Mouse (Mus musculus) large intestine, adult 2 months (tissue): ENCODE measurements around the gene Hist1h2bg. TPM values are rescaled to one million over a fixed set of nuclear protein-coding genes. Genes with fewer than 3 reads are reported as not detected.
"Not testable (repeated sequence)": the region's sequence is repeated elsewhere in the genome, so short reads cannot be mapped to it uniquely, and the experiment has no call there.

ENCODE experiments used
- DNase-seq: peaks from one replicate; pipeline ENCODE4 v3.0.0-alpha.2; 2012; ENCODE audit warnings: low read depth, low spot score
- WGBS: fragments of 180-500 bp; shearing (Covaris S2); methylation state at CpG from one replicate; pipeline ENCODE4 v1.1.7; 2018; 5-methylcytosine and 5-hydroxymethylcytosine counted together
- polyA plus RNA-seq: library from polyadenylated mRNA; depleted of rRNA; stranded (reverse); fragments of >200 nt; gene quantifications from 2 replicates; pipeline ENCODE4 v1.2.3, GENCODE M21; 2012; rRNA removed

Hist1h2bg gene
- 29.0 and 42.0 TPM in 2 replicates for polyA plus RNA-seq

- WGBS = under 1% methylated on average over 18 of the region's 18 CpGs
- no peak for DNase-seq
Observed at GRCm38 (mm10) chr13:23571022-23571503, at the start of gene Hist1h2bg, which contains the start of gene Hist1h2ae. TSS of gene Hist1h2bg (plus strand) at chr13:23571396. TSS of gene Hist1h2ae (minus strand) at chr13:23571220.

GRCm38 (mm10) chr13:23521703-23522102 lies 49.5 kb upstream of the Hist1h2bg start:
- WGBS = 3% methylated on average over 14 of the region's 14 CpGs

GRCm38 (mm10) chr13:23523976-23524375 lies 47.2 kb upstream of the Hist1h2bg start:
- DNase-seq = no peak
- WGBS = 26% methylated on average over 5 of the region's 5 CpGs

More at GRCm38 (mm10) chr13:23521703-23522102, 49.5 kb upstream of the Hist1h2bg start:
- DNase-seq = no peak

- 14% methylated on average over 5 of the region's 5 CpGs for WGBS
- DNase-seq = no peak
Observed at GRCm38 (mm10) chr13:23524654-23525053, 46.5 kb upstream of the Hist1h2bg start.

GRCm38 (mm10) chr13:23525901-23526300 lies 45.3 kb upstream of the Hist1h2bg start:
- DNase-seq = no peak
- 8% methylated on average over 10 of the region's 10 CpGs for WGBS

GRCm38 (mm10) chr13:23526312-23526711 lies 44.9 kb upstream of the Hist1h2bg start:
- WGBS = under 1% methylated on average over 17 of the region's 17 CpGs
- peak; percentile 70 for DNase-seq

- 85% methylated on average over 5 of the region's 5 CpGs for WGBS
- no peak for DNase-seq
Observed at GRCm38 (mm10) chr13:23529005-23529404, 42.2 kb upstream of the Hist1h2bg start.

DNA sequence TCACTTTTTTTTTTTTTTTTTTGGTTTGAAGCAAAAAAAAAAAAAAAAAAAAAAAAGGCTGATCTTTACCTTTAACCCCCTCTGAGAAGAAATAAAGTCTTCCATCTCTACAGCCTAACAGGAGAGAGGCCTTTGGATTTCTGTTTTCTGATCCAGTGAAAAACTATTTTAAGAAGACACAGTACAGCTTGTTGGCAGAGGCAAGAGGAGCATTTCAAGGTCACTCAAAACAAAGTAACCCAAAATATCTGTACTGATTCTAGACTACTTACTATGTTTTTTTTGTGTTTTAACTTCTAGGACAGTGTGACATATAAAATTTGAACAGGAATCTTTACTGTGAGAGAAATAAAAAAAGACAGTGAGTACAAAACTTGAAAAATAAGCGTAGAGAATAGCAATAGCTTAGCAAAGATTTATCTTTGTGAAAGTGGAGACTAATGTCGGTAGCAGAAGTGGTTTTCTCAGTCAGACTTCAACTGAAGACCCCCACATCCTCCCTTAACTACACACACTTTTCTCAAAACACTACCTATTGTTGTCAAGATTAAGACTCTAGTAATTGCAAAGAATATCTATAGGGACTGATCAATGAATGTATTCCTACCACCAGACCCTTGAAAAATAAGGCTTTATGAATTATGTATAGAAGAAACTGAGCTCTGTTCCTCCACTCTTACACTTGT lies 41.6 kb upstream of the Hist1h2bg start:
- no peak for DNase-seq
- 22% methylated on average over 2 of the region's 2 CpGs for WGBS

GRCm38 (mm10) chr13:23530181-23530900 lies 40.9 kb upstream of the Hist1h2bg start:
- DNase-seq = no peak
- under 1% methylated on average over 20 of the region's 20 CpGs for WGBS

DNA sequence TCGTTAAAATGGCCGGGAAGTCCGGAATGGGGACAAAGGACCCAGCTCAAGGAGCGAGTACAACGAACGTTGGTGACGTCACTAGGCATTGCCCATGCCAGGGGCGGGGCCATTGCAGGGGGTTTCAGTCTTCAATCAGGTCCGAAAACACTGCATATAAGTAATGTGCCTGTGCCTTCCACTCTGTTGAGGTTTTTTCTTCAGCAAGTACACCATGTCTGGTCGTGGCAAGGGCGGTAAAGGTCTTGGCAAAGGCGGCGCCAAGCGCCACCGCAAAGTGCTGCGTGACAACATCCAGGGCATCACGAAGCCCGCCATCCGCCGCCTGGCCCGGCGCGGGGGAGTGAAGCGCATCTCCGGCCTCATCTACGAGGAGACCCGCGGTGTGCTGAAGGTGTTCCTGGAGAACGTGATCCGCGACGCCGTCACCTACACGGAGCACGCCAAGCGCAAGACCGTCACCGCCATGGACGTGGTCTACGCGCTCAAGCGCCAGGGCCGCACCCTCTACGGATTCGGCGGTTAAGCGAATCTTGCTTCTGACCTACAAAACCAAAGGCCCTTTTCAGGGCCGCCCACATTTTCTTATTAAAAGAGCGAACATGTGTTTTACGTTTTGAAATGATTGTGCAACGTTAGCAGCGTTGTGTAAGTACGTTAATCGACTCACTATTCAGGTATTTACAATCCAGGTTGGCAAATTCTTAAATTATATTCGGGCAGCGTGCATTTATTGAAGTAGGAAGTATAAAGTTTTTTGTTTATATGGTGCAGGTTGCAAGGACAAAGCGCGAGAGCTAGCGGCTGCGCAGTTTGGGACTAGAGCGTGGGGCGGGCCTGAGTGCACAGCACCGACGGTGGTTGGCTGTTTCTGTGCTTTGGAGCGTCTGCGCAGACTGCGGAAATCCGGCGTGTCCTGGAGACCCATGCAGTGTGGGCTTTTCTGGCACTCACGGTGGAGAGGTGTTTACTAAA lies 40.0 kb upstream of the Hist1h2bg start, which contains the start of gene Hist1h4h:
Hist1h4h (plus strand) TSS at position 150 of the 975 bp plus-strand sequence.
- no peak for DNase-seq
- WGBS = under 1% methylated on average over 59 of the region's 70 CpGs

DNA sequence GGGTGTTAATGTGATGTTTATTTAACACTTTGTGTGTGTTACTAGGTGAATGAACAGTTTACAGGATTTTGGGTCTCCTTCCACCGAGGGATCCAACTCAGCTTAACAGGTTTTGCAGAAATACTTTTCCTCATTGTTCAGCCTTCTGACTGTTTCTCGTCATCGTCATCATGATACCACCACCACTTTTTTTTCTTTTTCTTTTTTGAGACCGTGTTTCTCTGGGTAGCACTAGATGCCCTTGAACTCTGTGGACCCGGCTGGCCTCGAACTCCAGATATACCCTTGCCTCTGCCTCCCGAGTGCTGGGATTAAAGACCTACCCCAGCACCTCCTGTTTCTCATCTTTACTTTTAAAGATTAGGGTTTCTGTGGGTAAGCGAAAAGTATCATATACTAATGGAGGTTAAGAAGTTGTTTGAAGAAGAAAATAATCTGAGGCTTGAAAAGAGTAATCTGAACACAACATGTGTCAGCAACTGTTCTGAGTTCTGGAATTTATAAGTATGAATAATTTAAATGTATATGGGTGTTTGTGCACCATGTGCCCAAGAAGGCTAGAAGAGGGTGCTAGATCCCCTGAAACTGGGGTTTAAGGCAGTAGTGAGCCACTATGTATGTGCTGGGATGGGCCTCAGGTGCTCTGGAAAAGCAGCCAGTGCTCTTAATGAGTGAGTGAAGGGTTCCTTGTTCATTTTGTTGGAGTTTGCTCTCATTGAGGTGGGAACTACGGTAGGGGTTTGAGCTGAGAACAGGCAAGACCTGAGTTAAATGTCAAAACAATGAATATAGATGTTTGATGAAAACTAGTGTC lies 38.7 kb upstream of the Hist1h2bg start:
- no peak for DNase-seq
- 13% methylated on average over 9 of the region's 9 CpGs for WGBS

GRCm38 (mm10) chr13:23533560-23534367 lies 37.4 kb upstream of the Hist1h2bg start, which contains the start of gene Hist1h2af:
TSS of gene Hist1h2af (plus strand) at chr13:23533906.
- not testable (repeated sequence) for DNase-seq
- under 1% methylated on average over 28 of the region's 53 CpGs for WGBS

DNA sequence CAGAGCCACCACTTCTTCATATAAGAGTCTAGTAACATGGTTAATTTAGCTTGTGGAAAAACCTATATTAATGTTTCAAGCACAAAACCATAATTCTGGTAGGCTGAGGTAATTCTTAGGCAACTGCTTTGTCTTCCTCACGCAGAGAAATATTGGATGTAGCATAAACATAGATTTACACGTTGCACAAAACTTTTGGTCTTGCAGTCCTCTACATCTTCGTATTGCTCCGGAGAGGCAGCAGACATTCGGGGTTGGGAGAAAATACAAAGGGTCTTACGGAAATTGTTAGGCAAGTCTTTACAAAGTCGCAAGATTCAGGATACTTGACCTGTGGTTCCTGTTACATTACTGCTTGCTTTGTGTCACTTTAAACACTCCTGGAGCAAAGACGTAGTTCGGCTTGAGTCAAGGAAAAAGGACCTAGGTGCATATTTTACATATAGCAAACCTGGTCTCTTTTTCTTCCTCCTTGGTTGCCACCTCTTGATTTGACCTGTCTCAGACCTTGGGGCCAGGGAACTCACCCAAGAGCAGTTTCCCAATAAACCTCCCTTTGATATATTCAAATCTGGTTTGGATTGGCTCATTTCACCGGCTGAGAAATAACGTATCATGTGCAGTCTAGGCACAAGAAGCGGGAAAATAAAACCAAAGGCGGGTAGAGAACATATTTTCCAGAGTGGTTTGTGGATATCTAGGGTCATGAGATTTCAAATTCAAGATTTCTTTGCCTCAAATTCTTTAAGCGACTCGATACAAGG lies 36.6 kb upstream of the Hist1h2bg start:
- DNase-seq = no peak
- 1% methylated on average over 15 of the region's 15 CpGs for WGBS

DNA sequence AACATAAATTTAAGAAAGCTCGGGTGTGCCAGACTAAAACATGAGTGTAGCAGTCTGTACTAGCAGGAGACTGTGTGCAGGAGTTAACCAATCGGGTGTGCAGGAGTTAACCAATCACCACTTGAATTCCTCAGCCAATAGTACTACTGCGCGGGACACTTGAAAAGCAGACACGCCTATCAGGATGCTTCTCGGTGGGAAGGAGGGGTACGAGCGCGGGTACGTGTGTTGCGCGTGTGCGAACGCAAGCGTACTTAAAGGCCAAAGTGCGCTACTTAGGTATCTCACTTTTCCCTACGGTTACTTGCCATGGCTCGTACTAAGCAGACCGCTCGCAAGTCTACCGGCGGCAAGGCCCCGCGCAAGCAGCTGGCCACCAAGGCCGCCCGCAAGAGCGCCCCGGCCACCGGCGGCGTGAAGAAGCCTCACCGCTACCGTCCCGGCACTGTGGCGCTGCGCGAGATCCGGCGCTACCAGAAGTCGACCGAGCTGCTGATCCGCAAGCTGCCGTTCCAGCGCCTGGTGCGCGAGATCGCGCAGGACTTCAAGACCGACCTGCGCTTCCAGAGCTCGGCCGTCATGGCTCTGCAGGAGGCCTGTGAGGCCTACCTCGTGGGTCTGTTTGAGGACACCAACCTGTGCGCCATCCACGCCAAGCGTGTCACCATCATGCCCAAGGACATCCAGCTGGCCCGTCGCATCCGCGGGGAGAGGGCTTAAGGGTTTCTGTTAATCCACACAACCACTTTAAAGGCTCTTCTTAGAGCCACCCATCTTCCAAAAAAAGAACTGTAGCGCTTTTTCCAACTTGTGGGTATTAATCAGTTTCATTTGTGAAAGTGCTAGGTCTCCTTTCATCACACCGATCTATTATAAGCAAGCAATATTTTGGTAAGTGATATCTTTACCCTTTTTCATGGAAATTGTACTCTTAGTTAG lies 35.8 kb upstream of the Hist1h2bg start, which contains the start of gene Hist1h3g:
Hist1h3g (plus strand) TSS at position 286 of the 939 bp plus-strand sequence.
- WGBS = under 1% methylated on average over 47 of the region's 62 CpGs
- DNase-seq = not testable (repeated sequence)

DNA sequence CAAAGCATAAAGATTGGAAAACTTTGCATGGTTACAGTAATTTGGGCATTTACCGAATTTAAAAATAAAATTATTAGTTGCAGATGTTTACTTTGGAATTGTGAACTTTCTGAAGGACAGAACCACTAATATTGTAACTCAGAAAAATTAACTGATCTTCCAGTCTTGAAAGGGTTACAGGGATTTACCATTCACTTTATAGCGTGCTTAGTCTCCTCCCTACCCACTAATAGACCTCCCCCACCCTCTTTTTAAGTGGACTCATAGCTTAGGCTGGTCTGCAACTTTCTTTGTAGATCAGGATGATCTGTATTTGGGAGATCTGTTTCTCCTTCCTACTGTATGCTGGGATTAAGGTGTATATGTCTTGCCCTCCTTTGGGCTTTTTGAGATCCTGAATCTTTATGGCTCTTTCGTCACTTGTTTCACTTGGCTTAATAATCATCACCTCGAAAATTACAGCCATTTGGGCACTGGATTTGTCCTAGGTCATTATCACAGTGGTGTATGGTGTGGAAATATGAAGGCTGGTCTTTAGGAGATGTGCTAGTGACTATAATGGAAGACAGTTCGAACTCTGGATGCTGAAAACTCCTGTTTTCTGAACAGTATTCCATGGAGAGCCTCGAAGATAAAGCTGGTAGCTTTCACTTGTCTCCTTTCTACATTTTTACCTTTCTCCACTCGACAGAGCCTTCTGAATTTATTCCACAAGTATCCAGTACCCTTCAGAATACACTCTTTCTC lies 34.9 kb upstream of the Hist1h2bg start:
- no peak for DNase-seq
- whole genome bisulfite sequencing = 15% methylated on average over 7 of the region's 7 CpGs
